Mouse (Mus musculus): Measurements from ENCODE around the gene Txnrd2.

Gene Txnrd2

DNA sequence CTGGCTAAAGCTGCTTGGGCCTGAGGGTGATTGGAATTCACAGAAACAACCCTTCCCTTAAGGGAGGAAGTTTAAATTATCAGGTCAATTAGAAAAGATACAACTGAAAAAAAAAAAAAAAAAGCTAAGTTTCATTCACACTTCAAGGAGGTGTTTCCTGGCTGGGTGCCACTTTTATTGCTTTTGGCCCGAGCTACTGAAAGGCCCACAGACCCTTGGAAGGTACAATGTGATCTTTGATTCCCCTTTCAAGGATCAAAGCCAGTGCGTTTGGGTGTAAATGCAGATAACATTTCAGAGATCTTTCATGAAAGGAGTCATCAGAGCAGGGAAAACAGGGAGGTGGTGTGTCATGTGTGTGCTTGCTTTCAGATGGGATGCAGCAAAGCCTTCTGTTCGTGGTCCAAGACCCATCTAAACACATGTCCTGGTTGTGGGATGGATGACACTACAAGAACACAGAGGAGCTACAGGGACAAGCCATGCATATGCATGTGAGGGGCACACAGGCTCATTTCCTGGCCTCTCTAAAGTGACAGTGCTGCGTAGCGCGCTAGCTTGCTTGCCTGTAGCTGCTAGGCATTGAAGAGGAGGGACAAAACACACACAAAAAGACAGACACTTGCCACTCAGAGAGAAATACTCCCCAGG, 71.8 kb downstream of the Txnrd2 start:
- DNase-seq: no peak

DNA sequence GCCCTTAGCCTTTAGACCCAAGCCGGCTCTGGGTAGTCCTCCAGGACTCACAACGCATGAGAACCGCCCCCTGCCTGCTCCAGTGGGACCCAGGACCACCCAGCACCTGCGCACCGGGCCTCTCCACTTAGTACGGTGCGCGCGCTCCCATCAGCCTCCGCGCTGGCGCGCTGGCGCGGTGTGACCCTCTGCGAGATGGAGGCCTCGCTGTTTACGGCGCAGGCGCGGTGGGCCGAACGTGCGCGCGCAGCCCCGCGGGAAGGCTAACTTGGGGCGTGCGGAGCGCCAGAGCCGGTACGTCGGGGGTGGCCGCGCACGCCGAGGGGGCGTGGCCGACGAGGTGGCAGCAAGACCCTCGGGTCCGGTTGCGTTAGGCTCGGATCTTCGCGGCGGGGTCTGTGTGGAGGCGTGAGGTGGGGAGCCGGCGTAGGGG, 72.4 kb downstream of the Txnrd2 start, which contains the start of the genes Gnb1l and Rtl10:
Gnb1l (plus strand) TSS at position 156 of the 433 bp plus-strand sequence.
Rtl10 (plus strand) TSS at position 344 of the 433 bp plus-strand sequence.
- peak; percentile 96 for DNase-seq

DNA sequence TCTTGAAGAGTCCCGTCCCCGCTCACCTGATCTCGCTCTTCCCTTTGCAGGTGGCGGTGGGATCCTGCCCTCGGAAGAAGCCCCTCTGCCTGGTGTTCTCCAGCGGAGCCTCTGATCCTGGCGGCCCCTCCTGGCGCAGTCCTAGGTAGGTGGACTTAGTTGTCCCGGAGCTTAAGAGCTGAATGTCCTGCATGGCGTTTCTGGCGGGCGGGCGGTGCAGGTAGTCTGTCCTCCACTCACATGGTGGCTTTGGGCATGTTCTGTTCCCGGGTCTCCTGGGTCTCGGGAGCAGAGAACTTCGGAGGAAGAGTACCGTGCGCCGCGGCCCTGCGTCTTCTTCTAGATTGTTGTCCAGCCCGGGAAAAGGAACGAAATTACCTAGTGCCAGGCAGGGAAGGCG, 72.8 kb downstream of the Txnrd2 start:
- DNase-seq: no peak

GRCm38 (mm10) chr16:18501531-18501930, 75.3 kb downstream of the Txnrd2 start:
- no peak for DNase-seq

- no peak for DNase-seq
These were observed 77.6 kb downstream of the Txnrd2 start for GRCm38 (mm10) chr16:18503566-18504342.

DNA sequence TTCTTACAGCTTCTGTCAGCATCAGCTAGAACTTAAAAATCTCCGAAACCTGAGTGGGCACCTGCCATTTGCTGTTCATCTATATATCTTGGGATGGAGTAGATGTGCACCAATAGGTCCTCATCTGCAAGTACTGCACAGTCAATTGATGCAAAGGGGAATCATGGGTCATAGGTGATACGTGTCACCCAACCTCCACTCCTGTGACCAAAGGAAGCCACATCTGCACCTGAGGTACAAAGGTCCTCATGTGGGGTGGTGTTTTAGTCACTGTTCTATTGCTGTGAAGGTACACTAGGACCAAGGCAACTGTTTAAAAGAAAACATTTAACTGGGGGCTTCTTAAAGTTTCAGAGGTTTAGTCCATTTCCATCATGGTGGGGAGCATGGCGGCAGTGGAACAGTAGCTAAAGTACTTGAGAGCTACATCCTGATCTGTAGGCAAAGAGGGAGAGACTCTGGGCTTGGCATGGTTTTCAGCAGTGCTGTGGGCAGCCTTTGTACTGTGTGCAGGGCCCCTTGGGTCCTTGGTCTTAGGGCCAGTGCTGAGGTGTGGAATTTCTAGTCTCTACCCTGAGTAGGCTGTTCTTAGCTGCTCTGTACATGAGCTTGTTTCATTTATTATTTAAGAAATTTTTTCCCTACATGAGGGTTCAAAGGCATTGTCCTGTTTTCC, 80.5 kb downstream of the Txnrd2 start:
- DNase-seq: no peak

DNA sequence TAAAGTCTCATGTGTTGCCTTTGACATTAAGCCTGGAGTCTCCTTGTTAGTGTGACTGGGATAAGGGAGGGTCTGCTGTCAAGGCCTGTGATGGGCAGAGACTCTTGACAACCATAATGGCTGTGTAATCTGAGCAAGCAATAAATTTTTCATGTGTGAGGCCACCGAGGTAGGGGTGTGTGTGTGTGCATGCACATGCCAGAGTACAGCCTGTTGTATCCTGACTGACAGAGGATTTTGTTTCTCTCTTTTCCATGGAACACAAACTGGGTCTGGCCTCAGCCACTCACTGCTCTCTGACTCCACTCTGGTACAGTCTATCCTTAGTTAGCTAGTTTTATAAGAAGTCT, 81.0 kb downstream of the Txnrd2 start:
- no peak for DNase-seq

DNA sequence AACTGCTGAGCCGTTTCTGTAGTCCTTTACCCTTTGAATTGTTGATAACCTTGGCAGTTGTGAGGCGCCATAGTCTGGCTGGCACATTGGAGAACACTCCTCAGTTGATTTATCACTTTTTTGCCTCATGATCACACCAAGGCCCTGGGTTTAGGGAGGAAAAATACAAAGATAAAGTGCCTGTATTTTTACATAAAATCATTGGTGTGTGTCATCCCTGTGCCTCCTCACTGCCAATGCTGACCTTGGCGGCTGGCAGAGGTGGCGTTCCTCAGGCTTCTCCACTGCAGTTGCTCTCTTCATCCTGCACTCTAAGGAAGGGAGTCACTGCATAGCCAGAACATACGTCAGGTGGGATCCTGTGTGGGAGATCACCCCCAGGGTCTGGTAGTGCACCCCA, 85.6 kb downstream of the Txnrd2 start:
- no peak for DNase-seq

- no peak for DNase-seq
These were observed 87.3 kb downstream of the Txnrd2 start for GRCm38 (mm10) chr16:18513508-18513907.

GRCm38 (mm10) chr16:18518091-18518490, 91.9 kb downstream of the Txnrd2 start:
- peak; percentile 53 for DNase-seq

DNA sequence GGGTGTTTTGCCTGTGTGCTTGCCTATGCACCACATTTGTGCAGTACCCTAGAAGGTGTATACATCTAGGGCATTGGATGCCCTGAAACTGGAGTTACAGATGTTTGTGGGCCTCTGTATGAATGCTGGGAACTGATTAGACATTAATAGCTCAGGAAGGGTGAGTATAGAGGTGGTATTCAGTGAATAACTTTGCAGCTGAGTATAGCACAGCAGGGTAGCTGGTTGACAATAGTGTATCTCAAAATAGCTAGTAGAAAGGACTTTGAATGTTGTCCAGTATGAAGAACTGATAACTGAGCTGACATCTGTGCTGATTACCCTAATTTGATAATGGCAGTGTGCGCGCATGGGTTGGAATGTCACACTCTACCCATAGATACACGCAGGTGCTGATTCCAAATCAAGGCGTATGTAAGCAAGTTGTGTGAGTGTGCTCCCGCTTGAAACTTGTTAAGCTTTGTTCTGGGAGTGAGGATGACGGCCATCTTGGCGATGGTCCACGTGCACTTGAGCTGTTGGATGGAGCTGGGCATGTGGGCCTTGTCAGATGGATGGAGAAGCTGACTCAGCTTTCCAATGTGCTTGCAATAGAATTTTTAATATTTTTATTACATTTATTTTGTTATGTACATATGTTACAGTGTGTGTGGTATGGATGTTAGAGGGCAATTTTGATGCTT, 97.5 kb downstream of the Txnrd2 start:
- no peak for DNase-seq

GRCm38 (mm10) chr16:18528656-18529055, 102.5 kb downstream of the Txnrd2 start:
- DNase-seq: no peak

All from right cerebral cortex, adult 18-20 months (tissue).